Mouse (Mus musculus) heart, postnatal 25 days (tissue): ENCODE measurements around the gene Clec16a. TPM values are rescaled to one million over a fixed set of nuclear protein-coding genes. Genes with fewer than 3 reads are reported as not detected.

ENCODE experiments used
- DNase-seq: peaks from one replicate; pipeline ENCODE4 v3.0.0; 2022; ENCODE audit warnings: low spot score
- intact Hi-C: fragments of 180-260 bp; cut with DNase I; formaldehyde crosslinking; loops from one replicate; pipeline ENCODE4 v1.15.1; 2025
- total RNA-seq, 2 experiments: library from RNA; stranded (reverse); gene quantifications; 2 replicates each; pipeline ENCODE4 v1.2.3; 2021

Gene Clec16a
- total RNA-seq, 2 experiments from 2014 or later = 55.1 to 56.0 TPM

DNA sequence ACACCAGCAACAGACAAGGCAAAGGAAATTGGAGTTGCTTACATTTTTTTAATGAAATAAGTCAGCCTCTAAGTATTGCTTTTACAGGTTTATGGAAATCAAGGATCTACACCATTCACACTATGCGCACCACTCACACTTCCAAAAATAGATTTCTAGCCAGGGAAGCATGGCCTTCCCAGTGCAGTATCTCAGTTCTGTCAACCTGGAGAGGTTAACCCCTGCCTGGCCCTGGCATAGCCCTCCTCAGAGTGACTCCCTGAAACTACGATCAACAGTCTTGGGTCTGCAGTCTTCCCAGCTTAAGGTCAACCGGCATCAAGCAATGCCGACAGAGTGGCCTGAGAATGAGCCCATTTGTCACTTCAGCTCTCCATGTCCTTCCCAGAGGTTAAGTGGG lies 15.0 kb upstream of the Clec16a start:
- DNase-seq = no peak
- intact Hi-C loops = no loop called here

DNA sequence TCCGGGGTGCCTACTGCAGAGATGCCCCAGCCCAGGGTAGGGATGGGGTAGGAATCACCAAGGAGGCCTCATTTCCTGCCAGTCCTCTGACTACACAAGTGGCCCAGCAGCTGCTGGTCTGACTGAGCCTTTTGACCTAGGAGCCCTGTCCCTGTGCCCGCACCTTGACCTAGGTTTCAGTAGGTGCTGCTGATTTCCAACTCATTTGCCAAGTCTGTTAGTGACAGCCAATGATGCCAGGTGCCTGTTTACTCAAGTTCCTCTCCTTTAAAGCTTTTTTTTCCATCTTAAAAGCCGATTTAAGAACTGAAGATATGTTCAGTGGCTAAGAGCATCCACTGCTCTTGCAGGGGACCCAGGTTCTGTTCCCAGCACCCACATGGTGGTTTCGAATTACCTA lies 11.4 kb upstream of the Clec16a start:
- DNase-seq = no peak
- intact Hi-C loops = no loop called here

DNA sequence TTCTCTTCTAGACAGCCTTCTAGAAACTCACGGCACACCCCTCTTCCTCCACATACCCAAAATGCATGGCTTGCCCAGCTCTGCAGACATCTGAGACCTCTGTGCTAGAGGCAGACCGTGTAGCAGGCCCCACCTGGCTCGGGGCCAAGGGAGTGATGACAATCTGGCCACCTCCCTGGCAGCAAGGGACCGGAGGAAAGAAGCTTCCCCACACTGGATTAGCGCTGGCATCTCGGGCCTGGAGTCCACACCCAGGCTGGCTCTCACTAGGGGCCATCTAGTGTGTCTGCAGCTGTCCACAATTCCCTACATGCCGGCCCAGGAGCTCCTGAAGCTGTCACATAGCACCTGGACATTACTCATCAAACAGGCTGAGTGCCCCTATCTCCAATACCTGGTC lies 10.6 kb upstream of the Clec16a start:
- intact Hi-C loops = no loop called here
- no peak for DNase-seq

- no peak for DNase-seq
- intact Hi-C loops = no loop called here
These were observed 8.8 kb upstream of the Clec16a start for GRCm38 (mm10) chr16:10536323-10536722.

GRCm38 (mm10) chr16:10536961-10537360 lies 8.2 kb upstream of the Clec16a start:
- intact Hi-C loops = no loop called here
- DNase-seq = no peak

DNA sequence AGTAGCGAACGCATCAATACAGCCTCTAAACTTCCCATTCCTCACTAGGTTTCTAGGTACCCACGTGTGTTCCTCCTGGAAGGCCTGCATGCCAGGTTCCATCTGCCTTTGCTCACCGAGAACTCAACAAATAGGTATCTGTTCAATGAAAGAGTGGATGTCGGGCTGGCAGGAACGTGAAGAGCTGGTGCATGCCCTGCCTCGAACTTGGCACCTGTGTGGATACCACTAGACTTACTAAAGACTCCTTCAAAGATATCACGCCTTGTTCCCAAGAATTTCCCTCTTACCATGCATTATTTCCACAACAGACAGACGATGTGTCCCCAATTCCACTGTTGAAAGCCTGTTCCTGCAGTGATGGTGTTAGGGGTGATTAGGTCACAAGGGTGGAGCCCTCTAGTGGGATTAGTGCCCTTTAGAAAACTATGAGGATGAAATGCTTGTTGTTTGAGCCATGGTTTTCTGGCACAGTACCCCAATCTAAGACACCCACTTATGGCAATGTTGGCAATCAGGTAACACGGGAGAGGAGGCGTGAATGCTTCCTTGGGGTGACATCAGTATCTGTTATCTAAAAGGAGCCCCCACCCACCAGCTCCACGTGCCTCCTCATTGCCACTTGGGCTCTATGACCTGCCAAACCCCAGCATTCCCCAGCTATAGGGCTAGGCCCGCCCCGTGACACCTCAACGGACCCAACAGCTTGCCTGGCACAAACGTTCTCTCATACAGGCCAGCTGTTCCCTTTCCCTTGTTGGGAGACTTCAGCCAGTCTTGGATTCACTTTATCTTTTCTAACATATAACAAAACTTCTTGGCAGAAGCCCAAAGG lies 4.2 kb upstream of the Clec16a start:
- intact Hi-C loops = loop anchor here (10.0 kb wide), 2 partner anchors 594 to 714 kb away; partner anchors contain the start of genes Gspt1 and Txndc11
- no peak for DNase-seq

- peak; percentile 8 for DNase-seq
- intact Hi-C loops = loop anchor here (10.0 kb wide), 2 partner anchors 593 to 713 kb away; partner anchors contain the start of genes Gspt1 and Txndc11
These were observed 3.6 kb upstream of the Clec16a start for GRCm38 (mm10) chr16:10541598-10541930.

GRCm38 (mm10) chr16:10542266-10542665 lies 2.9 kb upstream of the Clec16a start:
- intact Hi-C loops = loop anchor here (10.0 kb wide), 2 partner anchors 593 to 713 kb away; partner anchors contain the start of genes Gspt1 and Txndc11
- DNase-seq = no peak

- intact Hi-C loops = loop anchor here (10.0 kb wide), 2 partner anchors 592 to 712 kb away; partner anchors contain the start of genes Gspt1 and Txndc11
- DNase-seq = peak; percentile 94
These were observed 2.3 kb upstream of the Clec16a start, which contains the start of gene Dexi for GRCm38 (mm10) chr16:10542698-10543365. Gene Dexi, minus strand, starts transcription at chr16:10543054.

DNA sequence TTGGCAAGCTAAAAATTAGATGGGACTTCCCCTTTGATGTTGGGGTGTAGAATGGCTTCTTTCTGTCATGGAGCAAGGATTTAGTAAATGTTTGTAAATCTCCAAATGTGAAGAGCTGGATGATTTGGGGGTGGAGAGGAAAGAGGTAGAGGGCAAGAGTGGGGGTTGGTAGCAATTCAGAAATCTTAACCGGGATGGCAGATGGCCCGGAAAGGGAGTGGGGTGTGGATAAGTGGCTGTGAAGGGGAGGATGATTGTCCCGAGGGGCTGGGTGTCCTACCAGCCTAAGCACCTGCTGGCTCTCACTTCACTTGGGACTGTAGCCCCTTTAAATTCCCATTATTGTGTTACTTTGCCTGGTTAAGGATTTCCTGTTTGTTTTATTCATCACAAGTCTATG lies 1.7 kb downstream of the Clec16a start:
- intact Hi-C loops = loop anchor here (10.0 kb wide), 2 partner anchors 588 to 708 kb away; partner anchors contain the start of genes Gspt1 and Txndc11
- no peak for DNase-seq

DNA sequence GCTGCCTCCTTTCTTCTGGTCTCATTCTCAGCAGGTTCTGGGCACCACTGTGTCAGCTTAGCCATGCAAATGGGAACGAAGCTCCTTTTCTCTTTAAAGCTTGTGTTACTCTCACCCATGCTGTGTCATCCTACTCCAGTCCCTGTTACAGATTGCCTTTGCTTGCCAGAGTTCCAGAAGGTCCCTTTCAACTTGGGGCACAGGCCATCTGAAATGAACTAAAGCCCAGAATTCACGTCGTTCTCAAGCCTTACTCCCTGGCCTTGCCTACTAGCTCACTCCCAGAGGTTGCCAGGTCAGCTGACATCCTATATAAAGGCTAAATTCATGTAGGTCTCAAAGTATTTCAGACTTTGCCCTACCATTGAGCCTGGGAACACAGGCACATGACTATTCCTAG lies 3.8 kb downstream of the Clec16a start:
- intact Hi-C loops = loop anchor here (10.0 kb wide), 2 partner anchors 586 to 706 kb away; partner anchors contain the start of genes Gspt1 and Txndc11
- DNase-seq = no peak

GRCm38 (mm10) chr16:10549600-10549999 lies 4.5 kb downstream of the Clec16a start:
- DNase-seq = no peak
- intact Hi-C loops = loop anchor here (10.0 kb wide), 2 partner anchors 585 to 705 kb away; partner anchors contain the start of genes Gspt1 and Txndc11

GRCm38 (mm10) chr16:10551592-10551991 lies 6.5 kb downstream of the Clec16a start:
- intact Hi-C loops = no loop called here

GRCm38 (mm10) chr16:10553858-10554257 lies 8.7 kb downstream of the Clec16a start:
- no peak for DNase-seq
- intact Hi-C loops = no loop called here

More at GRCm38 (mm10) chr16:10551592-10551991, 6.5 kb downstream of the Clec16a start:
- DNase-seq = no peak

- DNase-seq = no peak
- intact Hi-C loops = no loop called here
These were observed 14.9 kb downstream of the Clec16a start for GRCm38 (mm10) chr16:10559991-10560390.

GRCm38 (mm10) chr16:10565278-10565885 lies 20.2 kb downstream of the Clec16a start:
- peak; percentile 20 for DNase-seq
- intact Hi-C loops = loop anchor here (5.0 kb wide), 1 partner anchor 467 kb away; no protein-coding TSS in a partner anchor

GRCm38 (mm10) chr16:10567153-10567552 lies 22.0 kb downstream of the Clec16a start:
- intact Hi-C loops = loop anchor here (5.0 kb wide), 1 partner anchor 465 kb away; no protein-coding TSS in a partner anchor
- DNase-seq = no peak

DNA sequence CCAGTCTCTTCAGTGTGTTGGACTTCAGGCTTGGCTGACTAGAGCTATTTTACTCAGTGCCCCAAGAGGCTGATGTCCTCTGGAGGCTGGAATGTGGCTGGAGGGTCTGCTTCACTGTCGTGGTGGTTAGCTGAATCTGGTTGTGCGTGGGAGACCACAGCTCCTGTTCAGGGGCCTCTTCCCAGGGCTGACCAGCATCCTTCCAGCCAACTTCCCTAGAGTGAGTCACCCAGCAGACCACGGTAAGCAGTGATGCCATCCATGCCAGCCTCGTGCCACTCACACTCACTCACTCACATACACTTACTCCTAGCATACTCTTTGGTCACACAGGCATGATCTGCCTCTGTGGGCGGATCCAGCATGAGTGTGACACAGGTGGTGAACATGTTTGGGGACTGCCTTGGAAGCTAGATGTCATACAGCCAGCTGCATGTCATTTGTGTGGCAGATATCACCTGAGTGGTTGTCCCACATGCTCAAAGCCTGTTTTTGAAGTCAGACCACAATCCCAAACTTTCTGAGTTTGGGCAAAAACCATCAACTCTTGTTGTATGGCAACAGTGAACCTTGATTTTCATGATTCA lies 24.8 kb downstream of the Clec16a start:
- intact Hi-C loops = loop anchor here (1.0 to 5.0 kb wide), 4 partner anchors 217 to 462 kb away; no protein-coding TSS in a partner anchor
- no peak for DNase-seq

DNA sequence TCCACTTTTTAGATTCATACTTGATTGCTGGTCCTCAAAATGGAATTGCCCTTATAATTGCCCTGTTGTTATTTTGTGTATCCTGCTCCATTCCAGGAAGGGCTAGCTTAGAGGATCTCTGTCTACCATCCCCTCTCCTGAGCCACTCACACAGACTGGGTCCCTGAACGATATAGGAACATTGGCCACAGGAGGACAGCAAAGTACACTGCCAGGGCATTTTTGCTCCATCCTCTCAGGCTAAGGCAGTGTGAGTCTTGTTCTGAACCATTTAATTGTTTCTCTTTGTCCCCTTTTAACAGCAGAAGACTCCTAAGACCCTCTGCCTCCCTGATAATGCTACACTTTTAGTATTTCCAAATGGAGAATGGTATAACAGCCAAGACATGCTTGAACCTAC lies 25.6 kb downstream of the Clec16a start:
- intact Hi-C loops = loop anchor here (1.0 to 2.0 kb wide), 3 partner anchors 216 to 298 kb away; no protein-coding TSS in a partner anchor
- DNase-seq = no peak
